Mouse (Mus musculus) cerebellum, postnatal 14 days (tissue): Measurements from ENCODE around the gene Scrt2.

Source experiments
- DNase-seq, 2 experiments: peaks; one replicate each; pipeline ENCODE4 v3.0.0; 2021; ENCODE audit warnings: mixed read lengths in 2 of 2

The Scrt2 gene

DNA sequence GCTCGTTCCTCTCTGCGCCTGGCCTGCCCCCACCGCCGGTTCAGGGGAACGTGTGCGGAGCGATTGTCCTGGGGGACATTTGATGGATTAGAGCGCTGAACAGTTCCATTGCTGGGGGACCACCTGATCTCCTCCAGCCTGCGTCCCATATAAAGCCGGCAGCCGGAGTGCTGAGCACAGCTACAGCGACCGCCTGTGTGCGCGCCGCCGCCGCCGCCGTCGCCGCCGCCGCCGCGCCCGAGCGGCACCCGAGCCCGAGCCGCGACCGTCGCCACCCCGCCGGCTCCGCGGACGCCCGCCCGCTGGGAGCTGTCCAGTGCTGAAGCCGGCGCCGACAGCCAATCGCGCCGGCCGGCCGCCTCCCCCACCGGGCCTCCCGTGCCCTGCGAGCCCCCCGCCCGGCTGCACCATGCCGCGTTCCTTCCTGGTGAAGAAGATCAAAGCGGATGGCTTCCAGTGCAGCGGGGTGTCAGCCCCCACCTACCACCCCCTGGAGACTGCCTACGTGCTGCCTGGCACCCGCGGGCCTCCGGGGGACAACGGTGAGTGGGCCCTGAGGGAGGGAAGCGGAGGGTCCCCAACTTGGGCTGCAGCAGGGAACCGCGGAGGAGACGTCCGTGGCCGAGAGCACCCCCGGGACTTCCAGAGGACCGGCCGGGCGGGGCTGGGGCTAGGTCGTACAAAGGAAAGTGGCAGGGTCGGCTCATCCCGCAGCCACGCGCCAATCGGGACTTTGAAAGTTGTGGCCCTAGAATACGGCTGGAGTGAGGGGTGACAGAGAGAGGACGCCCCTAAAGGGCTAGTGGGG, 516 bp downstream of the Scrt2 start:
- peak; percentile 73 to 74 for DNase-seq

- DNase-seq, result peak; percentile 47 to 55
Observed at GRCm38 (mm10) chr2:152082456-152083285, 1.3 kb downstream of the Scrt2 start.

GRCm38 (mm10) chr2:152083411-152083810, 2.1 kb downstream of the Scrt2 start:
- peak; percentile 11 to 18 for DNase-seq

DNA sequence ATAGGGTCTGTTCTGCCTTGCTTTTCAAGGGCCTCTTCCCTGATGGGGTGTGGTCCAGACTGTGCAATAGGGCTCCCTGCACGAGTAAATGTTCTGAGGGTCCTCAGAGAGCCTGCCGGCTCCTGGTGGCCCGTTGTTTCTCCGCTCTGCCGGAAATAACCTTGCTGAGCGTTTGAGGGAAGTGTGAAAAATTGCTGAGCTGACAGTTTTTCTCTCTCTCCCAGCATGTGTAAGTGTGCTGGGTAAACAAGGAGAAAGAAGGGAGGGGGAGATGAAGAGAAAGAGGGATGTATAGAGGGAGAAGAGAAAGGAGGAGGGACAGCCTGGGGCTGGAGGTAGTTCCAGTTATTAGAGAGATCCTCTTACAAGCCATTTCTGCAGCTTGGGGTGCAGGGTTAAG, 3.0 kb downstream of the Scrt2 start:
- DNase-seq, result no peak

DNA sequence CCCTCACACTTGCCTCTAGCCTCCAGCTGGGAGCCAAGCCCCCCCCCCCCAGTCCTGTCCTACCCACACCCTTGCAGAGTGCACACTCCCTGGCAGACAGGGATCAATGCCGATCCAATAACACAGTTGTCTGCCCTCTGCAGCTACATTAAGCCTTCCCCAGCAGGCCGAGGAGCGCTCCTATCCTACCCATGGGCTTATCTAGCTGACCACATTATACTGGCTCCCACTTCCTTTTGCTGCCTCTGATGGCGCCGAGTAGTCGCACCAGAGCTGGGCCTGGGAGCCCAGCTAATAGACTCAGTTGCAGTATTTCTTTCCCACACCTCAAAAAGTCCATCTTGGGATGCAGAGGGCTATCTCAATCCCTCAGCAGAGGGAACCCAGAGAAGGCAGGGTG, 4.1 kb downstream of the Scrt2 start:
- peak in 1 of 2 experiments; percentile 45 for DNase-seq

- DNase-seq, result peak; percentile 39 to 47
Observed at GRCm38 (mm10) chr2:152086451-152086850, 5.1 kb downstream of the Scrt2 start.

- peak; percentile 55 to 57 for DNase-seq
Observed at GRCm38 (mm10) chr2:152087111-152087510, 5.8 kb downstream of the Scrt2 start.

DNA sequence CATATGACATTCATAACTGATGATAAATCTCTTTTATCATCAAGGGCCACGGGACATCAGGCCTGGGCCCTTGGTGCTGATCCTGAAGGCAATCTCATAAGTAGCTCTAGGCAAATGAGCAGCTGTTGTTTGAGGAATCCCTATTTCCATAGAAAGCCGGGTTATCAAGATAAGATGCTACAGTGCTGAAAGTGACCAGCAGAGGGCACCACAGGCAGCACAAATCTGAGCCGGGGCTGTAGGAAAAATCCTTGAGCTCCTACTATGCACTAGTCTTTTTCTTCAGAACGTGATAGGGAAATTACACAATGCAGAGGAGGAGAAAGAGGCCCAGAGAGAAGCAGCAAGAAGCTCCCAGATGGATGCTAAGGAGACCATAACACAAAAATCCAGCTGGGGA, 7.7 kb downstream of the Scrt2 start:
- DNase-seq, result peak; percentile 87 to 91

DNA sequence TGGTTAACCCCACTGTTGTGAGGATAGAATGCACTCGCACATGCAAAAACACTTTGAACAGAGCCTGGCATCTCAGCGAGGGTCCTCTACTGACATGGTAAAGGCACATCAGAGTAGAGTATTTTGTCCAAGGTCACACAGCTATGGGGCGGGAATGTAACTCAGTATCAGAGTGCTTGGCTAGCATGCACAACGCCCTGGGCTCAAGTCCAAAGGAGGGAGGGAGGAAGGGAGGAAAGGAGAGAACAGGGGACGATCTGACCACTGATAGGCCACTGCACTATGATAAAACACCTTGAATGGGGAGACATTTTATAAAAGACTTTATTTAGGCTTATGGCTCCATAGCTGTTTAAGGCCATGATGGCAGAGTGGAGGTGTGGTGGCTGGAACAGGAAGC, 8.3 kb downstream of the Scrt2 start:
- peak; percentile 54 to 63 for DNase-seq

GRCm38 (mm10) chr2:152090486-152090885, 9.2 kb downstream of the Scrt2 start:
- DNase-seq, result peak; percentile 33 to 55

DNA sequence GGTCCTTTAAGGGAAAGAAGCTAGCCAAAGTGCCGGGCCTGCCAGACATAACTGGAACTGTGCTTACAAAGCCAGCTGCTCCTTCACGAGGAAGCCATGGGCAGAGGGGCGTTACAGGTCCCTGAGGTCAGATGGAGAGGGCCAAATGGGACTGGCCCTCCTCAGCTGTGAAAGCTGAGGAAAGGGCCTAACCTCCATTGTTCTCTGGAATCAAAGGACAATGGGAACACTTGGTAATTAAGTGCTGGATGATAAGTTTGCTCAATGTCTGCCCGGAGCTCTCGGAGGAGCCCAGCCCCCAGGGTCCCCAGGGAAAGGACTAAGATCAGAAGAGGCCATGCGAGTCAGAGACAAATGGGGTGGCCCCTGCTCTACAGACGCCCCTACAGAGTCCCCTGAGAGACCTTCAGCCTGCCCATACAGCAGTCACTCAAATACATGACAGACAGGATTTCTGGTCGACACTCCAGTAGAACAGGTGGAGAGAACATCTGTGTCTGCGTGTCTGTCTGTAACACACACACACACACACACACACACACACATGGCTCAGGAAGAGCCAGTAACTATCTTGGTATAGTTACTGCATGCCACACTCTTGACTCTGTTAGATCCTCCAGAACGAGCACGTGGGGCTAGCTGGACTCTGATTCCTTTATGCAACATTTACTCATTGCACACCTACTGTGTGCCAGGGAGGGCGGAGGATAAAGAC, 10.2 kb downstream of the Scrt2 start:
- no peak for DNase-seq

DNA sequence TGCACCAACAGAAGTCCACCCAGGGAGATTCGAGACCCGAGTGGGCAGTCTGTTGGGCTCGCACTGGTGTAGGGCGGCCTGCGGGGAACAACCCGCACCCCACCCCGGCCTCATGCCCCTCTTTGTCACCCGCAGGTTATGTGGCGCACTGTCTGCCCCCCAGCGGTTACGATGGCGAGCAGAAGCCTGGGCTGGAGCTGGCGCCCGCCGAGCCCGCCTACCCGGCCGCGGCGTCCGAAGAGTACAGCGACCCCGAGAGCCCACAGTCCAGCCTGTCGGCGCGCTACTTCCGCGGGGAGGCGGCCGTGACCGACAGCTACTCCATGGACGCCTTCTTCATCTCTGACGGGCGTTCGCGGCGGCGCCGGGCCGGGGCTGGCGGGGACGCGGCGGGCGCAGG, 11.6 kb downstream of the Scrt2 start:
- peak in 1 of 2 experiments; percentile 26 for DNase-seq

- DNase-seq, result peak; percentile 55 to 69
Observed at GRCm38 (mm10) chr2:152093356-152093792, 12.0 kb downstream of the Scrt2 start.

GRCm38 (mm10) chr2:152094856-152095545, 13.7 kb downstream of the Scrt2 start:
- DNase-seq, result peak in 1 of 2 experiments; percentile 34

DNA sequence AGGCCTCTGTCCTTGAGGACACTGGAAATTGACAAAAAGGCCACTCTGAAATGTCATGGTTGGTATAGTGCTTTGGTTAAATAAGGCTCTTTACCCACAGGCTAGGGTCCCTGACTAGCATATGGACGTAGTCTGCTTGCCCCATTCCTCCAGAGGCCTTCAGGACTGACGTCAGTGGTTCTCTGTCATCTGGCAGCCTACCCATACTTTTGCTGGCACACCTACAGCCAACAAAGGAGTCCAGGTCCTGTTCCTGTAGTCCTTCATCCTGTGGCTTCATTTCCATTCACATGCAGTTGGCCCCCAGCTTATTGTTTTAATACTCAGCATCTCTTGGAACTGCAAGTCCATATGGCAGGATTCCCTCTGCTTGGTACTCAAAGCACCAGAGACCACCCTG, 15.6 kb downstream of the Scrt2 start:
- DNase-seq, result peak in 1 of 2 experiments; percentile 55

DNA sequence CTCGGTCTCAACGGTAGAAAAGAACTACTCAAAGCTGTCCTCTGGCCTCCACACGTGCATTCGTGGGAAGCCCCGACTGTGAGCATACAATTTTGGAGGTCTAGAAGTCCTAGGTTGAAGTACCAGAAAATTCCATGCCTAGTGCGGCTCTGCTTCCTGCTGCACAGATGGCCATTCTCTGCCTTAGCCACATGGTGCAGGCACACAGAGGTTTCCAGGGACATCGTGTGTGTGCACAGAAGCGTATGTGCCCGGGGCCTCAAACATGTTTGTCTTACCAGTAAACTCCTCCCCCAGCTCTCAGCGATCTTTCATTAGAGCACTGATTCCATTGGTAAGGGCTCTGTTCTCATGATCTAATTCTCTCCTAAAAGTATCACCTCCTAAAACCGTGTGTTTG, 16.6 kb downstream of the Scrt2 start:
- peak; percentile 53 for DNase-seq

- DNase-seq, result peak in 1 of 2 experiments; percentile 32
Observed at GRCm38 (mm10) chr2:152099538-152099937, 18.2 kb downstream of the Scrt2 start.

DNA sequence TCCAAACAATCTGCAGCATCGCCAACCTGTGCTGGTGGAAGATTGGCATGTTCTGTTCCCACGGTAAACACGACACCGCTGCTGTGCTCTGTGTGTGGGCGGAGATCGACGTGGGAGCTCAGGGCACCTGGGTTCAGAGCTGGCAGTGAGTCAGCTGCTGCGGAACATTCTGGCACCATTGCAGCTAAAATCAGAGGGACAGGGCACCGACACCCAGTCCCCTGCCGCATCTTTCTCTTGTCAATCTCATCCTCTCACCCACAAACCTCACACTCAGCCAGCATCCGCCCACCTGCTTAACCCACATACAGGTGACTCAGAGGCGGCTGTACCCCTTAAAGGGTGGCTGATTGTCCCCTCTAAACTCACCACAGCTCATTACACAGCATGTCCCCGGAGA, 20.4 kb downstream of the Scrt2 start:
- peak in 1 of 2 experiments; percentile 56 for DNase-seq

- peak; percentile 51 to 63 for DNase-seq
Observed at GRCm38 (mm10) chr2:152102369-152102768, 21.0 kb downstream of the Scrt2 start.

DNA sequence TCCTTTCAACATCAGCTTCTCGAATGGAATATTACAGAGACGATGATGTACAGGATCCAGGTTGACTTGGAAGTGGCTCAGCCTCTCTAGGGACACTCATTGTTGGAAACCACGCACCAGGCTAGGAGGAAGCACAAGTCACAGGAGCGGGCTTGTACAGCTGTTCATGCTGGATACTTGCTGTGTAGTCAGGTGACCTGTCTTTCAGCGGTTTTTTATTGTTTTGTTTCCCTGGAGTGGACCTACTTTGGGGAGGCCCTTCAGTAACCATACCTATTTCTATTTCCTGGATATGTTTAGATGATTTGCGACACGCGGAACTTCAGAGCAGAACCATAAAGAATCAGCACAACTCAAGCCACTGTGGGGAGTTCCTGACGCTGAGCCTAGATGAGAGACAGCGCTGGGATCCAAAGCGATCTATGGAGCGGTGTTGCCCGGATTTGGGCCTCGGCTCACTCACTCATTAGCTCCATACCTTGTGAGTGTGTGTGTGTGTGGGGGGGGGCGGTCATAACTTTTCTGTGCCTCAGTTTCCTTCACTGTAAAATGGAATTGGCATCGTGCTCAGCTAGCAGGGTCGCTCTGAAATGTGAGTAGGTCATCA, 23.5 kb downstream of the Scrt2 start:
- DNase-seq, result peak in 1 of 2 experiments; percentile 20

GRCm38 (mm10) chr2:152105318-152106224, 24.2 kb downstream of the Scrt2 start, which contains the start of gene Srxn1:
Gene Srxn1 (plus strand): TSS chr2:152105516.
- peak; percentile 90 to 94 for DNase-seq
